Mouse (Mus musculus) WW6 (cell line): Measurements from ENCODE around the gene Lin9.
A peak's percentile ranks its signal among the peaks of the same experiment; 100 is the strongest.
"Not testable (repeated sequence)": the region's sequence is repeated elsewhere in the genome, so short reads cannot be mapped to it uniquely, and the experiment has no call there.

ENCODE experiments used
- DNase-seq: peaks from one replicate; pipeline ENCODE4 v3.0.0-alpha.2; 2013; ENCODE audit warnings: low read depth, low spot score

Lin9 gene

GRCm38 (mm10) chr1:180641137-180641517 lies at the start of gene Lin9:
TSS of gene Lin9 (plus strand) at chr1:180641150.
- peak; percentile 77 for DNase-seq

GRCm38 (mm10) chr1:180600578-180600977 lies 40.4 kb upstream of the Lin9 start:
- DNase-seq, result no peak

GRCm38 (mm10) chr1:180601806-180602205 lies 39.1 kb upstream of the Lin9 start:
- DNase-seq, result no peak

GRCm38 (mm10) chr1:180604579-180604978 lies 36.4 kb upstream of the Lin9 start:
- no peak for DNase-seq

GRCm38 (mm10) chr1:180606106-180606505 lies 34.8 kb upstream of the Lin9 start:
- no peak for DNase-seq

- peak; percentile 55 for DNase-seq
Observed at GRCm38 (mm10) chr1:180606796-180607577, 34.0 kb upstream of the Lin9 start.

GRCm38 (mm10) chr1:180607578-180607879 lies 33.4 kb upstream of the Lin9 start:
- DNase-seq, result no peak

- DNase-seq, result not testable (repeated sequence)
Observed at GRCm38 (mm10) chr1:180611842-180612241, 29.1 kb upstream of the Lin9 start.

- no peak for DNase-seq
Observed at GRCm38 (mm10) chr1:180616762-180617161, 24.2 kb upstream of the Lin9 start.

GRCm38 (mm10) chr1:180622389-180622788 lies 18.6 kb upstream of the Lin9 start:
- DNase-seq, result no peak

GRCm38 (mm10) chr1:180623911-180624310 lies 17.0 kb upstream of the Lin9 start:
- no peak for DNase-seq

GRCm38 (mm10) chr1:180626141-180626540 lies 14.8 kb upstream of the Lin9 start:
- DNase-seq, result no peak

GRCm38 (mm10) chr1:180637796-180638195 lies 3.2 kb upstream of the Lin9 start:
- DNase-seq, result not testable (repeated sequence)

- no peak for DNase-seq
Observed at GRCm38 (mm10) chr1:180639416-180640401, 1.2 kb upstream of the Lin9 start.

- no peak for DNase-seq
Observed at GRCm38 (mm10) chr1:180640605-180641125, 285 bp upstream of the Lin9 start.

- DNase-seq, result no peak
Observed at GRCm38 (mm10) chr1:180641518-180642227, 723 bp downstream of the Lin9 start.

GRCm38 (mm10) chr1:180642228-180642564 lies 1.2 kb downstream of the Lin9 start:
- DNase-seq, result no peak

GRCm38 (mm10) chr1:180691284-180691683 lies 50.3 kb downstream of the Lin9 start:
- DNase-seq, result no peak

GRCm38 (mm10) chr1:180696626-180697352 lies 55.8 kb downstream of the Lin9 start, which contains the start of gene Mixl1:
TSS of gene Mixl1 (minus strand) at chr1:180697034.
- peak; percentile 46 for DNase-seq

- DNase-seq, result no peak
Observed at GRCm38 (mm10) chr1:180698063-180698462, 57.1 kb downstream of the Lin9 start.

- no peak for DNase-seq
Observed at GRCm38 (mm10) chr1:180703400-180703799, 62.5 kb downstream of the Lin9 start.
